Mouse (Mus musculus) bone marrow, adult 2 months (tissue): Measurements from ENCODE around the gene Rgmb. TPM values are rescaled to one million over a fixed set of nuclear protein-coding genes. Genes with fewer than 3 reads are reported as not detected.

ENCODE experiments used
- H3K27ac ChIP-seq: fragments of 200-500 bp; 2 replicates; pipeline ENCODE4 v1.5.1; 2012; ENCODE audit warnings: low read depth, mild to moderate bottlenecking, control low read depth, inconsistent platforms, low read length; ENCODE audit not compliant: control insufficient read depth, poor library complexity, insufficient read depth
- H3K4me1 ChIP-seq: fragments of 200-500 bp; 2 replicates; pipeline ENCODE4 v1.6.1; 2011; ENCODE audit warnings: low read length; ENCODE audit not compliant: control insufficient read depth, insufficient read depth
- H3K4me3 ChIP-seq: fragments of 200-500 bp; replicated peaks from 2 replicates; pipeline ENCODE3; 2011; ENCODE audit warnings: mild to moderate bottlenecking, low read depth, low read length, control low read depth; ENCODE audit not compliant: control insufficient read depth
- CTCF ChIP-seq: fragments of 200-500 bp; IDR thresholded peaks from 2 replicates; pipeline ENCODE4 v1.5.1; 2011; ENCODE audit warnings: low read length, control low read depth; ENCODE audit not compliant: control insufficient read depth, insufficient read depth
- POLR2A ChIP-seq: fragments of 200-500 bp; IDR thresholded peaks from 2 replicates; pipeline ENCODE4 v1.6.1; 2011; ENCODE audit warnings: low read depth, mild to moderate bottlenecking, control low read depth, low read length, borderline replicate concordance; ENCODE audit not compliant: control insufficient read depth
- WGBS: fragments of 180-500 bp; shearing (Covaris S2); methylation state at CpG from one replicate; pipeline ENCODE4 v1.1.7; 2018; 5-methylcytosine and 5-hydroxymethylcytosine counted together
- polyA plus RNA-seq: library from polyadenylated mRNA; stranded (reverse); fragments of >200 nt; gene quantifications from 2 replicates; pipeline ENCODE4 v1.2.4, GENCODE M21; 2011; ENCODE audit warnings: low replicate concordance; ENCODE audit not compliant: missing spikeins, insufficient read depth, insufficient read length

Rgmb gene
- polyA plus RNA-seq, 1 experiment: 0.52 TPM

GRCm38 (mm10) chr17:15832398-15832797, 1.6 kb upstream of the Rgmb start:
- Histone ChIP-seq H3K27ac (no peak overlapping the region), H3K4me1 (no peaks in the 10 kb centered on the region), H3K4me3 (no peak overlapping the region)
- WGBS: 61% methylated on average over 5 of the region's 5 CpGs
- TF ChIP-seq CTCF: no peak
- TF ChIP-seq POLR2A: no peak

- no peak overlapping the region for H3K4me3 ChIP-seq
- no peak overlapping the region for H3K27ac ChIP-seq
- H3K4me1 ChIP-seq: no peaks in the 10 kb centered on the region
- no peak for TF ChIP-seq CTCF
- no peak for TF ChIP-seq POLR2A
- WGBS: 18% methylated on average over 8 of the region's 8 CpGs
These were observed 971 bp upstream of the Rgmb start for GRCm38 (mm10) chr17:15831810-15832209.

GRCm38 (mm10) chr17:15830171-15830765, 571 bp downstream of the Rgmb start:
- H3K4me1 ChIP-seq: no peaks in the 10 kb centered on the region
- TF ChIP-seq POLR2A (no peak), CTCF (no peak)
- no peak overlapping the region for H3K4me3 ChIP-seq
- WGBS: 2% methylated on average over 34 of the region's 34 CpGs
- no peak overlapping the region for H3K27ac ChIP-seq

GRCm38 (mm10) chr17:15829198-15830170, 1.4 kb downstream of the Rgmb start:
- WGBS: 1% methylated on average over 20 of the region's 20 CpGs
- H3K4me1 ChIP-seq: no peaks in the 10 kb centered on the region
- H3K27ac ChIP-seq: no peak overlapping the region
- H3K4me3 ChIP-seq: no peak overlapping the region
- no peak for TF ChIP-seq CTCF
- no peak for TF ChIP-seq POLR2A

GRCm38 (mm10) chr17:15828131-15828917, 2.5 kb downstream of the Rgmb start:
- TF ChIP-seq CTCF (no peak), POLR2A (no peak)
- 55% methylated on average over 8 of the region's 8 CpGs for WGBS

GRCm38 (mm10) chr17:15826928-15827327, 3.9 kb downstream of the Rgmb start:
- TF ChIP-seq CTCF: no peak
- no peak for TF ChIP-seq POLR2A
- Histone ChIP-seq H3K4me1 (no peaks in the 10 kb centered on the region), H3K27ac (no peak overlapping the region), H3K4me3 (no peak overlapping the region)
- WGBS: 10% methylated on average over 18 of the region's 18 CpGs

More at GRCm38 (mm10) chr17:15828131-15828917, 2.5 kb downstream of the Rgmb start:
- Histone ChIP-seq H3K4me1 (no peaks in the 10 kb centered on the region), H3K27ac (no peak overlapping the region), H3K4me3 (no peak overlapping the region)

GRCm38 (mm10) chr17:15826444-15826909, 4.4 kb downstream of the Rgmb start:
- WGBS: under 1% methylated on average over 34 of the region's 34 CpGs
- Histone ChIP-seq H3K4me1 (no peaks in the 10 kb centered on the region), H3K4me3 (peak overlapping the region; percentile 64), H3K27ac (peak overlapping the region; percentile 48; the same call in 1 of the 2 replicates)
- TF ChIP-seq POLR2A: peak; percentile 46; the same call in 1 of the 2 replicates
- no peak for TF ChIP-seq CTCF
